Mouse (Mus musculus) CH12.LX (cell line): Measurements from ENCODE around the gene Grm8.

ENCODE experiments used
- E2F4 ChIP-seq: IDR thresholded peaks from 2 replicates; pipeline ENCODE4 v1.6.1; 2011; ENCODE audit warnings: low read depth, low read length, improper control_type of control experiment; ENCODE audit not compliant: insufficient replicate concordance
- POLR2A ChIP-seq: IDR thresholded peaks from 2 replicates; pipeline ENCODE4 v1.6.1; 2011; ENCODE audit warnings: low read depth, mild to moderate bottlenecking, improper control_type of control experiment, low read length

GRCm38 (mm10) chr6:27360440-27360839 is 774.5 kb downstream of the Grm8 start:
- TF ChIP-seq E2F4 (no peak), POLR2A (no peak)
